Comparison of ENCODE assay signal across 8 mouse cellular contexts in the genomic region with DNA sequence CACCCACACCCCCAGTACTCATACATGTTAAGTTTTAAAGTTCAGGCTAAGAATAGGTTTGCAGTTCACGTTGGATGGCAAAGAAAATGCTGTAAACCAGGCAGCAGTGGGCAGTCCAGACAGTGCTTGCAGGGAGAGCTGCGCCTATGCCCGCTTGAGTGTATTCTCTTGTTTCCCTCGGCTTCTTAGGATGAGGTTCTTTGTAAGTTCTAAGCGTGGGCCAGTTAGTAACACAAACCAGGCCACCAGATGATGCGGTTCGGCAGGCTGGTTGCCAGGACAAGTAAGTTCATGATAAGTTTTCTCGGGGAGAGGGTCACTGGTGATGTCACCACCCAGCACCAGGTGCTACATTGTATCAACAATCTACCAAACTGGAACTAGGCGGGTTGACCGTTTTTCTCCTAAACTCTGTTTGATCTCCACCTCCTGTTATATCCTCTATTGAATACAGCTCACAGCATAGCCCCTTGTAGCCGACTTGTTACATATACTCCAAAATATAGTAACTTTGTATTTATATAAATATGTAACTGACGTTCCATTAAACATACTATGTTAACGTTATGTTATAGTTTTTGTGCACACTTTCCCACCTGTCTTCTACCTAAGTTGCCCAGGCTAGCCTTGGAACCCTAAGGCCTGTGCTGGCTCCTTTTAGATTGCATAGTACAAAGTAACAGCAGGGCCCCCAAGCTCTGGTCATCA. TPM values are rescaled to one million over a fixed set of nuclear protein-coding genes. Genes with fewer than 3 reads are reported as not detected.
DNase-seq lines count a peak whose midpoint lies in the region; ATAC-seq and TF ChIP-seq lines count a peak whose summit lies in the region.

No protein-coding gene starts in this region.

- TF ChIP-seq POLR2A in liver, adult 2 months (IDR thresholded peaks at IDR 0.05; ENCODE audit: extremely low read depth, insufficient read depth, low read length): no peak

- H3K27me3 ChIP-seq in C2C12 (ENCODE audit: control insufficient read depth, insufficient read depth, insufficient read length): no peaks in the 10 kb centered on the region
- no peaks in the 10 kb centered on the region for H3K27me3 ChIP-seq in liver, adult 2 months (ENCODE audit: control insufficient read depth, insufficient read depth, low read length)

- TF ChIP-seq CTCF in C2C12 (IDR thresholded peaks at IDR 0.05; ENCODE audit: control insufficient read depth, insufficient read depth, insufficient read length): no peak
- no peak for TF ChIP-seq CTCF in liver, adult 2 months (IDR thresholded peaks at IDR 0.05; ENCODE audit: low read depth, low read length)

- H3K36me3 ChIP-seq in C2C12 (ENCODE audit: control insufficient read depth, insufficient read depth): peaks cover 30% of the 10 kb centered on the region
- peaks cover 3% of the 10 kb centered on the region; the same call in 1 of the 2 replicates for H3K36me3 ChIP-seq in liver, adult 2 months (ENCODE audit: control insufficient read depth, insufficient read depth, low read length)

- H3K9ac ChIP-seq in liver, adult 2 months (ENCODE audit: low read depth, low read length): peak overlapping the region; percentile 3; the same call in 1 of the 2 replicates

- 82% methylated on average over 13 of the region's 13 CpGs for WGBS in liver, adult 2 months

- peak overlapping the region; percentile 35; the same call in 1 of the 2 replicates for H3K27ac ChIP-seq in liver, adult 2 months (replicated peaks; ENCODE audit: insufficient read depth, low read depth, low read length)

- peak overlapping the region; percentile 79 for H3ac ChIP-seq in C2C12 (ENCODE audit: control insufficient read depth, insufficient read length, low read depth)

- peaks cover 27% of the 10 kb centered on the region for H3K79me3 ChIP-seq in C2C12 (ENCODE audit: low read depth)

- peak overlapping the region; percentile 89 for H3K4me3 ChIP-seq in C2C12 (ENCODE audit: insufficient read depth, poor library complexity, severe bottlenecking)
- H3K4me3 ChIP-seq in liver, adult 2 months (ENCODE audit: insufficient read depth, low read depth, low read length): peak overlapping the region; percentile 69; the same call in 1 of the 2 replicates

- peaks cover 38% of the 10 kb centered on the region for H3K79me2 ChIP-seq in C2C12 (ENCODE audit: control insufficient read depth, insufficient read depth)
- peaks cover 10% of the 10 kb centered on the region for H3K79me2 ChIP-seq in liver, adult 2 months (ENCODE audit: control insufficient read depth, insufficient read depth, low read length)

- H3K4me1 ChIP-seq in liver, adult 2 months (ENCODE audit: control insufficient read depth, insufficient read depth, low read length): peaks cover 7% of the 10 kb centered on the region

- no peak for ATAC-seq in cerebellum, adult (ENCODE audit: insufficient number of reproducible peaks, low FRiP score, low TSS enrichment)
- peak; percentile 17; the same call in 1 of the 2 replicates for ATAC-seq in erythroid progenitor cell, adult 5-6 weeks (replicated peaks; ENCODE audit: low FRiP score, poor library complexity, severe bottlenecking)

- peak; percentile 21 to 22 for DNase-seq in cerebellum, adult 18-20 months
- no peak for DNase-seq in liver, adult 2 months (ENCODE audit: extremely low read depth, low read depth, low spot score)
- peak; percentile 66 for DNase-seq in testis, postnatal 14 days (ENCODE audit: low spot score)
- DNase-seq in right cerebral cortex, adult 18-20 months: no peak
- DNase-seq in adrenal gland, postnatal 36 days: no peak

TF ChIP-seq in C2C12, 6 proteins besides CTCF, POLR2A, EP300 and RAD21:
- TF ChIP-seq CEBPB (IDR thresholded peaks at IDR 0.05; ENCODE audit: low read depth) (no peak), MYOG (IDR thresholded peaks at IDR 0.05; ENCODE audit: control insufficient read depth, extremely low read depth, insufficient read length) (no peak), FOSL1 (IDR thresholded peaks at IDR 0.05; ENCODE audit: insufficient read depth, low read length, poor library complexity, severe bottlenecking) (no peak), MAX (IDR thresholded peaks at IDR 0.05) (no peak), MYOD1 (IDR thresholded peaks at IDR 0.05; ENCODE audit: control insufficient read depth, insufficient read length, low read depth) (no peak), USF1 (IDR thresholded peaks at IDR 0.05; ENCODE audit: low read depth) (no peak)

RNA-seq across cellular contexts. Expression of gene Ran, which starts 0.9 kb away (rescaled TPM):
- polyA plus RNA-seq in C2C12 (2012; fragmentation: generic; extraction: Trizol): 738 TPM
- total RNA-seq in erythroid progenitor cell, adult 5-6 weeks (2015; ENCODE audit: low replicate concordance): 305 and 343 TPM in 2 replicates
- 152 and 197 TPM in 2 replicates for total RNA-seq in erythroid progenitor cell, adult 5-6 weeks (2017; ENCODE audit: low replicate concordance)
- 90.9 and 99.5 TPM in 2 replicates for total RNA-seq in liver, adult 2 months (2014; rRNA removed)
- 46.8 and 50.5 TPM in 2 replicates for polyA plus RNA-seq in liver, adult 2 months (2012; rRNA removed)
- total RNA-seq in adrenal gland, postnatal 36 days (2021): 100 to 1,000 TPM; 222 to 226 TPM

RNA-seq across cellular contexts. Expression of gene Stx2, which starts 10.6 kb away (rescaled TPM):
- 24.1 TPM for polyA plus RNA-seq in C2C12 (2012; fragmentation: generic; extraction: Trizol)
- total RNA-seq in erythroid progenitor cell, adult 5-6 weeks (2015; ENCODE audit: low replicate concordance): 224 and 258 TPM in 2 replicates
- total RNA-seq in erythroid progenitor cell, adult 5-6 weeks (2017; ENCODE audit: low replicate concordance): 312 and 368 TPM in 2 replicates
- 9.4 and 9.7 TPM in 2 replicates for total RNA-seq in liver, adult 2 months (2014; rRNA removed)
- 12.2 and 13.0 TPM in 2 replicates for polyA plus RNA-seq in liver, adult 2 months (2012; rRNA removed)
- 10 to 100 TPM; 22.9 to 26.9 TPM for total RNA-seq in adrenal gland, postnatal 36 days (2021)

Comparison
In these comparisons a context has a peak if more than half of its experiments do, and no peak if none do; other contexts are left out.
1. DNase-seq: peak in cerebellum, adult 18-20 months (2 of 2) and testis, postnatal 14 days (single experiment); none in liver, adult 2 months (single experiment), right cerebral cortex, adult 18-20 months (single experiment) and adrenal gland, postnatal 36 days (0 of 2).
2. RNA of gene Stx2, which starts 10.6 kb away (total RNA-seq): 224 to 368 TPM in erythroid progenitor cell, adult 5-6 weeks; 22.9 to 26.9 TPM in adrenal gland, postnatal 36 days and 9.4 to 9.7 TPM in liver, adult 2 months; every median in the first group is over 4 times any median in the second.